Mouse (Mus musculus): ENCODE measurements around the gene Rbm3. TPM values are rescaled to one million over a fixed set of nuclear protein-coding genes. Genes with fewer than 3 reads are reported as not detected.

Gene Rbm3
- polyA plus RNA-seq, 1 experiment = 55.5 TPM

DNA sequence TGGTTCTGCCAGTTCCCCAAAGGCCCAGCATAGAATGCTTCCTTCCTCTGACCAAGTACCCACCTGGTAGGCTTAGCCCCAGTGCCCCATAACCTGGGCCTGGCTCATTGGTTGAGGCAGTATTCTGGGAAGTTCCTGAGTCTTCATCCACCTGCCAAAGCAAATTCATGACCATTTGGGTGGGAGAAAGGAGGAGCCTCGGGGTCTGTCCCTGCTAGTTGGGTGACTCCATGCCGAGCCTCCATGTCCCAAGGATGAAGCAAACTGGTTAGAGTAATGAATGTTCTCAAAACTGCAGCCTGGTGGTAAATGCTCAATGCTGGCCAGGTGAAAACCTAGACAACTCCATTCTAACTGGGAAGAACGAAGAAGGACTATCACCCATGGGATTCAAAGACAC lies 4.6 kb downstream of the Rbm3 start:
- no peak for TF ChIP-seq GATA1 (IDR thresholded peaks at IDR 0.05; ENCODE audit: low read length)

- TF ChIP-seq GATA1 (IDR thresholded peaks at IDR 0.05; ENCODE audit: low read length) = no peak
Measured at GRCm38 (mm10) chrX:8140446-8140845, 5.2 kb downstream of the Rbm3 start.

GRCm38 (mm10) chrX:8139480-8139879 lies 6.2 kb downstream of the Rbm3 start:
- no peak for TF ChIP-seq GATA1 (IDR thresholded peaks at IDR 0.05; ENCODE audit: low read length)

- TF ChIP-seq GATA1 (IDR thresholded peaks at IDR 0.05; ENCODE audit: low read length) = no peak
Measured at GRCm38 (mm10) chrX:8135886-8136285, 9.8 kb downstream of the Rbm3 start.

DNA sequence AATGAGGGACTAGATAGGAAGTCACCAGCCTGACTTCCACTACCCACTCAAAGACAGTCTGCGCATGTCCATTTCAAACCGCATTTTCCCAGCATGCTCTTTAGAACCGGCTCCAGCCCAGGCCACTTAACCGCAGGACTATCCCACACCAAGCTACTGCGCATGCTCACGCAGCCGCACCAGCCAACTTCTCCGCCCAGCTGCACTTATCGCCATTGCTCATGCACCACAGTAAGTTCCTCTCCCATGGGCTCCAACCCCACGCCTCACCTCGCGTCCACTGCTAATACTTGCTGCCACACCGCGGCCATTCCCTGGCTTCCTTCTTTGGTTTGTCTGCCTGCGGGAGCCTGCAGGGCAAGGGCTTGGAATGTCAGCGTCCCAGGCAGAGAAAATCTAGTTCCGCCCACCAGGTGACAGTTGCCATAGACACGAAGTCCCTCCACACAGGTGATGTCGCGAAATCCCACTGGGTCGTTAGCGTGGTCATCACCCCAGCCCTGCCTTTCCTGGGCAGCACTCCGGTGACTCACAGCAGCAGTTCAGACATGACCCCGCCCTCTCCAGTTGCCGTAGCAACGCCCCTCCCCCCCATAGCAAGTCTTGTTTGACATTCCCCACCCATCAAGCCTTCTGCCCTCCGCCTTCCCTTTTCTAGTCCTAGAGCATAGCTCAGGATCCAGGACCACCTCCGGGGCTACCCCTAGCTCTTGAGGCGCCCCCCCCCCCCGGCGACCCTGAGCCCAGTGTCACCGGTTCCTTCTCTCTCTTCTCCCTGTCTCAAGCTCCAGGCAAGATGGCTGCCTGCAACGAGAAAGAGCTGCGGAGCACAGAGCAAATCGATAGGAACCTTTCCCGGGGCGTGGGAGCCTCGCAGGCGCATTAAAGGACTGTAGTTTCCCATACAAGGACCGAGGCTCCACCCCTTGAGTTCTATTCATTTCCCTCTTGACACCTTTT lies 13.4 kb downstream of the Rbm3 start, which contains the start of gene Wdr13:
Wdr13 (minus strand) TSS at position 876 of the 960 bp plus-strand sequence.
- TF ChIP-seq GATA1 (IDR thresholded peaks at IDR 0.05; ENCODE audit: low read length) = no peak

- TF ChIP-seq GATA1 (IDR thresholded peaks at IDR 0.05; ENCODE audit: low read length) = no peak
Measured at GRCm38 (mm10) chrX:8131393-8131792, 14.3 kb downstream of the Rbm3 start.

DNA sequence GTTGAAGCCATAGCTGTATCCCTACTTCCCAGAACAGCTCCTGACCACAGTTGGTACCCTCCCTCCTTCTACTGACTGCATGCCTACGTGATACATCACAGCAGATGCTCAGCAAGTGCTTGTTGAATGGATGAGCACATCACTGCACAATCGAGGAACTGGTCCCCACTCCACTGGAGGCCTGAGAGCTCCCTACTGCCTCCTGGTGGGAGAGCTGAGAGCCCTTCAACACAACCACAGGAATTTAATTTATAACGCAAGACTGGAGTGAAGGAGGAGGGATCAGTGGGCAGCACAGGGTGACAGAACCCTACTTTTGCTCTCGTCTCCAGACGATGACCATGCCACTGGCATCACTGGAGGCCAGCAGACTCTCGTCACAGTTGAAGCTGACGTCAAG lies 20.4 kb downstream of the Rbm3 start:
- no peak for TF ChIP-seq GATA1 (IDR thresholded peaks at IDR 0.05; ENCODE audit: low read length)

GRCm38 (mm10) chrX:8123821-8124470 lies 21.7 kb downstream of the Rbm3 start:
- no peak for TF ChIP-seq GATA1 (IDR thresholded peaks at IDR 0.05; ENCODE audit: low read length)

GRCm38 (mm10) chrX:8117264-8117663 lies 28.4 kb downstream of the Rbm3 start:
- TF ChIP-seq GATA1 (IDR thresholded peaks at IDR 0.05; ENCODE audit: low read length) = peak; percentile 17

DNA sequence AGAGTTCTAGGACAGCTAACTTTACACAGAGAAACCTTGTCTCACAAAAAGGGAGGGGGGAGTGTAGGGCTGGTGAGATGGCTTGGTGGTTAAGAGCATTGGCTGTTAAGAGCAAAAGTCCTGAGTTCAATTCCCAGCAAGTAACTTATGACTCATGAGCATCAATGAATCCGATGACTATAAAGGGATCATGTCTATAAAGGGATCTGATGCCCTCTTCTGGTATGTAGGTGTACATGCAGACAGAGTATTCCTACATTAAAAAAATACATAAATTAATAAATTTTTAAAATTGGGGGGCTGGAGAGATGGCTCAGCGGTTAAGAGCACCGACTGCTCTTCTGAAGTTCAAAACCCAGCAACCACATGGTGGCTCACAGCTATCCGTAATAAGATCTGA lies 30.4 kb downstream of the Rbm3 start:
- no peak for TF ChIP-seq GATA1 (IDR thresholded peaks at IDR 0.05; ENCODE audit: low read length)

DNA sequence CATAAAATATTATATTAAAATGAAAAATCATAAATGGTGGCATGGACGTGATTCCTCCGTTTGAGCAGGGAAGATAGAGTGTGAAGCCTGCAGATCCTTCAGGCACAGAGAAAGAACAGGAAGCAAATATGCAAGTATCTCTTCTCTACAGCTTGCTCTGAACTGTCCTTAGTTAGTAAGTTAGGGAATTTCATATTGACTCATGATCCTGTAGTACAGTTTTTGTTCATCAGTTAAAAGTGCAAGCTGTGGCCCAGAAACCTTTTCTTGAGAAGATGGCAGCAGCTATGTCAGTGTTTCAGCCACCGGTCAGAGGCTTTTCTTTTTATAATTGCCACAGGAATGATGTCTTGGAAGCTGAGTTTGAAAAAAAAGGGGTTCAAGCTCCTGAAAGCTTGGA lies 40.7 kb downstream of the Rbm3 start:
- no peak for TF ChIP-seq GATA1 (IDR thresholded peaks at IDR 0.05; ENCODE audit: low read length)

GRCm38 (mm10) chrX:8102213-8102668 lies 43.4 kb downstream of the Rbm3 start:
- TF ChIP-seq GATA1 (IDR thresholded peaks at IDR 0.05; ENCODE audit: low read length) = peak; percentile 86

- TF ChIP-seq GATA1 (IDR thresholded peaks at IDR 0.05; ENCODE audit: low read length) = no peak
Measured at GRCm38 (mm10) chrX:8101017-8101416, 44.7 kb downstream of the Rbm3 start.

DNA sequence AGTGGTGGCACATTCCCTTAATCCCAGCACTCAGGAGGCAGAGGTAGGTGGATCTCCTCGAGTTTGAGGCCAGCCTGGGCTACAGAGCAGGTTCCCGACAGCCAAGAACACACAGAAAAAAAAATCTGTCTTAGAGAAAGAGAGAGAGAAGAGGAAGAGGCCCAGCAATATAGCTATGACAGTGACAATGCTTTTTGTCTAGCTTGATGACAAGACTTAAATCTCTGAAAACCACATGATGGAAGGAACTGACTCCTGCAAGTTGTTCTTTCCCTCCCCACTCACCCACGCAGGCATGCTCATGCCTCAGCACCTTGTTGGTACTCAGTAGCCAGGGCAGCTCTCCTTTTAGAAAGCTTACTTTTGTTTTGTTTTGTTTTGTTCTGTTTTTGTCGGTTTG lies 46.2 kb downstream of the Rbm3 start:
- TF ChIP-seq GATA1 (IDR thresholded peaks at IDR 0.05; ENCODE audit: low read length) = no peak

GRCm38 (mm10) chrX:8096787-8097242 lies 48.9 kb downstream of the Rbm3 start:
- no peak for TF ChIP-seq GATA1 (IDR thresholded peaks at IDR 0.05; ENCODE audit: low read length)

DNA sequence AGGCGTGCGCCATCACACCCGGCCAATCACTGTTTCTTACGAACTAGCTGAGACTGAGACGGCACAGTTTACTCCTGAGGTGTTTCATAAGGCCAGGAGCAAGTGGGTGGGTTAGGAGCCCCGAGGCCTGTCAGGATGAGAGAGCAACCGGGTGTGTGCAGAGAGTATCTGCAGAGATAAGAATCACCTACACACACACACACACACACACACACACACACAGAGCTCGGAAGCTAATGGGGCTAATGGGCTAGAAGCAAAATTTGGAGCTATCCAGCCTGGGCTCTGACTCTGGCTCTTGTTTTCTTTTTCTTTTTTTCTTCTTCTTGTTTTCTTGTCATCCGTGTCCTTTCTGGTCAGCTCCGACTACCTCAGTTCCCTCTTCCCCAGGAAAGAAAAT lies 50.1 kb downstream of the Rbm3 start:
- no peak for TF ChIP-seq GATA1 (IDR thresholded peaks at IDR 0.05; ENCODE audit: low read length)
